Mouse (Mus musculus) adrenal gland, adult 18-20 months (tissue): ENCODE data around the gene Col24a1. TPM values are rescaled to one million over a fixed set of nuclear protein-coding genes. Genes with fewer than 3 reads are reported as not detected.

Experiments
- DNase-seq, 2 experiments: peaks; one replicate each; pipeline ENCODE4 v3.0.0; 2021 to 2022; ENCODE audit warnings: low spot score in 2 of 2
- total RNA-seq, 2 experiments: library from RNA; stranded (reverse); gene quantifications; 1 replicate in 1 of 2; 2 replicates in 1 of 2; pipeline ENCODE4 v1.2.3; 2021

Gene Col24a1
- total RNA-seq, 2 experiments from 2014 or later = not detected

- no peak for DNase-seq
Measured at GRCm38 (mm10) chr3:145556206-145556605, 263.9 kb downstream of the Col24a1 start.

DNA sequence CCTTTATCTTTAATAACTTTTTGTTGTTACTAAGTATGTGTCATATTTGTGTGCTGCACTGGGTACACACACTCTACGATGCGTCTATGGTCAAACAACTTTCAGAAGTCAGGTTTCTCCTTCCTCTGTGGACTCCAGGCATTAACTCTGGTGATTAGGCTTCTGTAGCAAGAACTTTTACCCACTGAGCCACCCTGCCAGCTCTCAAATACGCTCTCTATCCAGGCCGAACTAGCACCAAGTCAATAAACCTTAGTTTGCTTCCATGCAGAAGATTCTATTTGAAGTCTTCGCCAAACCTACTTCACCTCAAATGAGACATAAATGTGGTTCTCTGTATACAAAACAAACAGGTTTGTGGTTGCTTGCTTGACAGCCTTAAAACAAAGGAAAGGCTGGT lies 267.4 kb downstream of the Col24a1 start:
- no peak for DNase-seq

DNA sequence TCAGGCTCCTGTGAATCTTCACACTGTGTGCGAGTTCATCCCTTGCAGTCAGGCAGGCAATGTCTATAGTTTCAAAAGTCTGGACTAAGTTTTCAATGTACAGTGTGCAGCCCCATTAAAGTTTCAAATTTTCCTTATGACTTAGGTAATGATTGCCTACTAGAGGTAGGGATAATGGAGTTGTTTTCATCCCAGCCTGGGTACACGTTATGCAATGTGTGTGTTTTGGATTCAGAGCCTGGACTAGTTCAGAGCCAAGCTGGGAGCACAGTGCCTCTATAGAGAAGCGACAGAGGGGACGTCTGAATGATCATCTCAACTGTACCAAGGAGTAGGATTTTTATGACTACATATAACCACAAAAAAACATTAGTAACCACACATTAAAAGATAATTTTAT lies 267.8 kb downstream of the Col24a1 start:
- no peak for DNase-seq

- DNase-seq = no peak
Measured at GRCm38 (mm10) chr3:145574468-145574867, 282.2 kb downstream of the Col24a1 start.

GRCm38 (mm10) chr3:145575340-145575739 lies 283.1 kb downstream of the Col24a1 start:
- DNase-seq = no peak

GRCm38 (mm10) chr3:145575743-145576481 lies 283.6 kb downstream of the Col24a1 start, which contains the start of gene Znhit6:
TSS of gene Znhit6 (plus strand) at chr3:145576205.
- peak; percentile 88 for DNase-seq

DNA sequence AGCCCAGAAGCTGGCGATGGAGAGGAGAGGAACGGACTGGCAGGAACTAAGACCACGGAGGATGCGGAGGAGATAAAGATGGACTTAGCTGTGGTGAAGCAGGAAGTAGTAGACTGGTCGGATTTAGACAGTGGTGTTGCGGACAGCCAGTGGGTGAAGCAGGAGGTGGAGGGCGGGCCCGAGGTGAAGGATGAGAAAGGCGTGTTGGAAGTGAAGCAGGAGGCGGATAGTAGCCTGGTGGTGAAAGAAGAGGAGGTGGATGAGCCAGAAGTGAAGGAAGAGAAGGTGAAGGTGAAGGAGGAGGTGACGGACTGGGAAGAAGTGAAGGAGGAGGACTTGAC lies 284.2 kb downstream of the Col24a1 start:
- no peak for DNase-seq

DNA sequence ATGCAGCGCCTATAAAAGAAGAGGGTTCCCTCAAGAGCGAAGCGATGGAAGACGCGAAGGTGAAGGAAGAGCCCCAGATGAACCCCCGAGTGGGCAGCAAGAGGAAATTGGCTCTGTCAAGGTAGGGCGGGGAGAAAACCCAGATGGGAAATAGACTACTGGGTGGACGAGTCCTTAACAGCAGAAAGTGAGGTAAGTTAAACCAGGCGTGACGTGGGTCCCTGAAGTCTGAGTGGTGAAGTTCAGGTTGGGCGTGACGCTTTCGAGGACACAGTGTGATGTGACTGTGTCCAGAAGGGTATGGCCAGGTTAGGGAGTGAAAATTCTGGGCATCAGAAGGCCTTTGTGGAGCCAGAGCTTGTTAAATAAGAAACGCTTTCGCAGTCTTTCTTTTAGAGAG lies 284.6 kb downstream of the Col24a1 start:
- no peak for DNase-seq

DNA sequence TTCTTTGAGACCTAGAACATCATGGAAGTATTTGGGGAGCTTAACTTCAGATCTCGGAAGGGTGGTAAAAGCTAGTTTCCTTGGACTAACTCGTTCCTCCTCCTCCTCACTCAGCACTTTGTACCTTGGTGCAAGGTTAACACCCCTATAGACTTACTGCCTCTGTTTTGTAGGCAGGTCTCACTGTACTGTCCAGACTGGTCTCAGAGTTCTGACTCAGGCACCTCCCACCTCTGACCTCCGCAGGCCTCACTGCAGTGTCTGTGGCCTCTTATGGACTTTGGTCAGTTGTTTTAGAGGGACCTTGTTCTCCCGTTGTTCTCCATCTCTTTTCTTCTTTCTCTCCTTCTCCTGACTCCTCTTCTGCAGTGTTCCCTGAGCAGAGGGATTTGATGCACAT lies 290.8 kb downstream of the Col24a1 start:
- no peak for DNase-seq

- DNase-seq = no peak
Measured at GRCm38 (mm10) chr3:145583522-145584200, 291.4 kb downstream of the Col24a1 start.

- no peak for DNase-seq
Measured at GRCm38 (mm10) chr3:145590562-145590961, 298.3 kb downstream of the Col24a1 start.

DNA sequence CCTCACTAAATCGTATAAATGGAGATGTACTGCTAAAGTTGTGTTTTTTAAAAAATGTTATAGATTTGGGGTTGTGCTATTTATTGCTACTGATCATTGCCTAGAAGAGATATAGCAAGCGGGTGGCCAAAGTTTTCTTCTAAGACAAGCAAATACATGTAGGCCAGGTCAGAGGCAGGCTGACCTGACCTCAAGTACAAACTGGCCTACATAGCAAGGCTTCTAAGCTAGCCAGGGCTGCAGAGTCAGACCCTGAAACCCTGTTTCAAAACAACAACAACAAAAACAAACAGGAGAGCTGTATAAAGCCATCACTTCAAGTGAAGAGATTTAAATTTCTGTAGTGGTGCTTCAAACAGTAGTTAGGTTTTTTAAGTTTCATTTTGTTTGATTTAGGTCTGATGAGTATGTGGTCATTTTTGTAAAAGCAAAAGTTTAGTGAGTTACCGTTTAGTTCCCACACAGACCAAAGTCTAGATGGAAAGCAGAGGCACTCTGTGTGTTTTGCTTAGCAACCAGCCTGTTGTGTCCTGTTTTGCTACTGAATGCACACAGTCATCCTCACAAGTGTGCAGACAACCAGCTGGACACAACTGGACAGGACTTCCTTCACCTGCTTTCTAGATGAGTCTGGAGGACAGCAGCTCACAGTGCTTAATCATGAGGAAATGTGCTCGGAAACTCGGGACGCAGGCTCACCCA lies 299.7 kb downstream of the Col24a1 start:
- no peak for DNase-seq

- no peak for DNase-seq
Measured at GRCm38 (mm10) chr3:145595354-145595753, 303.1 kb downstream of the Col24a1 start.

GRCm38 (mm10) chr3:145599059-145599458 lies 306.8 kb downstream of the Col24a1 start:
- no peak for DNase-seq

GRCm38 (mm10) chr3:145600801-145601200 lies 308.5 kb downstream of the Col24a1 start:
- DNase-seq = no peak

DNA sequence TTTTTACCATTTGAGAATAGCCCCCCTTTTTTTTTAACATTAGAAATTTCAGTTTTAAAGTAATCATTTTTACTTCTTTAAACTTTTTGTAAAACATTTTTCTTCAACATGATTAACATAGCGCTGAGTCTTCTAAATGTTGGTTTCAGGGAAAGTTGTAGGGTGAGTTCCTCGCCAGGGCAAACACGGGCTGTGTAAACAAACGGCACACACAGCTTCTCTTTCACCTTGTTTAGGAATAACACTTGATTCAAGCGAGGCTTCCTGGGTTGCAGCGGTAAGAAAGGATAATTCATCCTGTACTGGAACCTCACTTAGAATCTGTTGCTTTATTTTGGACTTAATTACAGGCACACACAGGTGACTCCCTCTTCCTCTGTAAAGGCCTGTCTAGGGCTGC lies 309.1 kb downstream of the Col24a1 start:
- DNase-seq = no peak

Other genes with a start within 250 kb of the Col24a1 start
- gene Clca2, start 193.0 kb upstream of the Col24a1 start, total RNA-seq = under 1 TPM in 1 of 2 experiments, not detected in 1; 0.13 TPM
- gene Odf2l, start 173.9 kb upstream of the Col24a1 start, total RNA-seq = 10 to 100 TPM; 11.3 to 11.4 TPM